Mouse (Mus musculus) cerebellum, adult 8-10 months (tissue): ENCODE results near the gene Ppm1j.

Experiments used
- DNase-seq: peaks from one replicate; pipeline ENCODE4 v3.0.0; 2022

Ppm1j gene

GRCm38 (mm10) chr3:104817481-104817990 is 36.7 kb downstream of the Ppm1j start:
- DNase-seq = peak; percentile 10

DNA sequence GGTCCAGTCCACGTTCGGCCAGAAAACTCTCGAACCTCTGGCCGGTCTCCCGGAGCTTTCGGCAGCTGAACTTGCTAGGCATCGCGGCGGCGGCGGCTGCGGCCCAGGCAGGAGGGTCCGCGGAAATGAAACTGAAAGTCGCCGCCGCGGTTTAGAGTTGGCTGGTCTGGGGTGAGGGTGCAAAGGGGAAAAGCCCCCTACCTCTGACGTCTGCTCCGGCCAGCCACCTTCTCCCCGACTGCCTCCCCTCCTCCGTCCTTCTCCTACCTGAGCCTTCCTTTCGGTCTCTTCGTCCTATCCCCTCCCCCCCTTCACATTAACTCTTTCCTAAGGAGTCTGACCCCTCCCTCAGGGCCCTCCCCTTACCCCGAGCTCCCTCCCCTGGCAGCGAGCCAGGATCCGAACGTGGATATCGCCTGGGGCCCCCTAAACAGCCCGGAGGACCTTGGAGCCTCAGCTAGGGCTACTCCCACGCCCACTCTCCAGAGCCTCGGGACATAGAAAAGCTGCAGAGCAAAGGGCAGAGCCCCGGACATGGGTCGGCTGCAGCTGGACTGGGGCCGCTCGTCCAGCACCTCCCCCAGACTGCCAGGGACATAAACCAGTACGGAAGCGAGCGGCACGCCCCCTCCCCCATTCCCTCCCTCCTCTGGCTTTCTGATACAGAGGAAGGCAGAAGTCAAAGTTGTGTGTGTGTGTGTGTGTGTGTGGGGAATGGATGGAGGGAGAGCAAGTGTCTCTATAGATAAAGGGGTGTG is 37.3 kb downstream of the Ppm1j start, which contains the start of gene Mov10:
Mov10 (minus strand) TSS at position 573 of the 758 bp plus-strand sequence.
- DNase-seq = peak; percentile 19

- no peak for DNase-seq
These were observed 37.9 kb downstream of the Ppm1j start for GRCm38 (mm10) chr3:104818749-104819134.

- DNase-seq = no peak
These were observed 39.6 kb downstream of the Ppm1j start for GRCm38 (mm10) chr3:104820426-104820825.

DNA sequence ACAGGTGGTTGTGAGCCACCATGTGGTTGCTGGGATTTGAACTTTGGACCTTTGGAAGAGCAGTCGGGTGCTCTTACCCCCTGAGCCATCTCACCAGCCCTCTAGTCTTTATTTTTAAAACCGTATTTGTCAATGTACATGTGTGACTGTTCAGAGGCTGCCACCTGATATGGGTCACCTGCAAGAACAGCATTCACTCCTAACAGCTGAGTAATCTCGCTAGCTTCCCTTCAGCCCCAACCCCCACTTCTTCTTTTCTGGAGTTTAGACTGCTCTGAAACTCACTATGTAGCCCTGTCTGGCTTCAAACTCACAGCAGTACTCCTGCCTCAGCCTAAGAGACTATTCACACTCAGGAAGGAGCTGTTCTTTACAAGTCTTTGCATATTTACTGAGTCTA is 41.6 kb downstream of the Ppm1j start:
- no peak for DNase-seq
